Mouse (Mus musculus) forebrain, embryonic 14.5 days (tissue): ENCODE data around the gene Clic5. TPM values are rescaled to one million over a fixed set of nuclear protein-coding genes. Genes with fewer than 3 reads are reported as not detected.
"Not testable (repeated sequence)": the region's sequence is repeated elsewhere in the genome, so short reads cannot be mapped to it uniquely, and the experiment has no call there.

Experiments used
- ATAC-seq: fragments of 200-750 bp; cut with Nextera tagmentation; 2 replicates; pipeline ENCODE4 v1.8.0; 2017; ENCODE audit warnings: mild to moderate bottlenecking, moderate library complexity
- DNase-seq: peaks from one replicate; pipeline ENCODE4 v3.0.0-alpha.2; 2015; ENCODE audit warnings: low spot score
- H3K27ac ChIP-seq: fragments of 300-500 bp; sonication (generic); 2 replicates; pipeline ENCODE4 v1.5.1; 2014; ENCODE audit warnings: low read depth, mild to moderate bottlenecking, control low read depth, low read length, moderate library complexity
- H3K27me3 ChIP-seq: fragments of 300-500 bp; sonication (generic); replicated peaks from 2 replicates; pipeline ENCODE4 v1.6.1; 2014; ENCODE audit warnings: low read length, control low read depth, mixed read lengths; ENCODE audit not compliant: control insufficient read depth, insufficient read depth
- H3K36me3 ChIP-seq: fragments of 300-500 bp; sonication (generic); 2 replicates; pipeline ENCODE4 v1.6.1; 2014; ENCODE audit warnings: low read length, control low read depth; ENCODE audit not compliant: control insufficient read depth, insufficient read depth
- H3K4me1 ChIP-seq: fragments of 300-500 bp; sonication (generic); 2 replicates; pipeline ENCODE4 v1.6.1; 2014; ENCODE audit warnings: antibody characterized with exemption, low read length, control low read depth; ENCODE audit not compliant: control insufficient read depth, insufficient read depth
- H3K4me2 ChIP-seq: fragments of 300-500 bp; sonication (generic); 2 replicates; pipeline ENCODE4 v1.6.1; 2014; ENCODE audit warnings: mild to moderate bottlenecking, control low read depth, low read length
- H3K4me3 ChIP-seq: fragments of 300-500 bp; sonication (generic); 2 replicates; pipeline ENCODE4 v1.5.1; 2014; ENCODE audit warnings: low read depth, low read length, control low read depth
- H3K9ac ChIP-seq: fragments of 300-500 bp; sonication (generic); 2 replicates; pipeline ENCODE4 v1.6.1; 2014; ENCODE audit warnings: mild to moderate bottlenecking, low read length, control low read depth, moderate library complexity
- H3K9me3 ChIP-seq: fragments of 300-500 bp; sonication (generic); replicated peaks from 2 replicates; pipeline ENCODE4 v1.6.1; 2016; ENCODE audit warnings: low read length, control low read depth, mixed read lengths; ENCODE audit not compliant: control insufficient read depth
- WGBS: fragments of 180-500 bp; shearing (Covaris S2); extraction: QIAGEN DNeasy Blood & Tissue Kit; methylation state at CpG from one replicate; pipeline ENCODE4 v1.1.7; 2014; 5-methylcytosine and 5-hydroxymethylcytosine counted together
- polyA plus RNA-seq: library from polyadenylated mRNA; unstranded; fragments of >200 nt; fragmentation: Nextera tagmentation; extraction: Ambion mirVana; gene quantifications from 2 replicates; pipeline ENCODE4 v1.2.1, GENCODE M21; 2014

Gene Clic5
- polyA plus RNA-seq, 1 experiment from 2014 or later = 0.04 TPM

DNA sequence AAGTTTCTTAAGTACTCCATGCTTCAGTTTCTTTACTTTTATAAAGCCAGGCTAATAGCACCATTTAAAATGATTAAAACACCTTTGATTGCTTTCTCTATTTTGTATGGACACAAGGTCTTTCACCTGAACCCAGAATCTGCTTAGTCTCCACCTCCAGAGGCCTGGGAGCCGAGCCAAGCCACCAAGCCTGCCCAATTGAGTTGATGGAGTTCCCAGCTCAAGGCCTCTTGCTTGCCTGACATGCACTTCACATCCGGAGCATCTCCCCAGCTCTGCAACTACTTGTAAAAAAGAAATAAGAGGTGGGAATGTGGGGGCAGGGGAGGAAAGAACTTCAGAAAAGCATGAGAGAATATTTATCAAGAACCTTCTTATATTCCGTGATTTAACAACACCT is 1.5 kb upstream of the Clic5 start:
- no peak overlapping the region for H3K4me3 ChIP-seq
- H3K27ac ChIP-seq = no peak overlapping the region
- ATAC-seq (no peak), DNase-seq (no peak)
- H3K4me2 ChIP-seq = no peak overlapping the region
- no peak overlapping the region for H3K9ac ChIP-seq
- H3K36me3 ChIP-seq = no peaks in the 10 kb centered on the region
- H3K9me3 ChIP-seq = no peaks in the 10 kb centered on the region
- peaks cover 19% of the 10 kb centered on the region for H3K27me3 ChIP-seq
- 81% methylated on average over 3 of the region's 3 CpGs for WGBS
- no peaks in the 10 kb centered on the region; the same call in 1 of the 2 replicates for H3K4me1 ChIP-seq

GRCm38 (mm10) chr17:44187537-44187936 is 847 bp upstream of the Clic5 start:
- not testable (repeated sequence) for H3K9ac ChIP-seq, H3K9me3 ChIP-seq, H3K36me3 ChIP-seq, ATAC-seq, H3K4me2 ChIP-seq, H3K4me3 ChIP-seq, DNase-seq, H3K4me1 ChIP-seq, H3K27ac ChIP-seq
- H3K27me3 ChIP-seq = peaks cover 19% of the 10 kb centered on the region

DNA sequence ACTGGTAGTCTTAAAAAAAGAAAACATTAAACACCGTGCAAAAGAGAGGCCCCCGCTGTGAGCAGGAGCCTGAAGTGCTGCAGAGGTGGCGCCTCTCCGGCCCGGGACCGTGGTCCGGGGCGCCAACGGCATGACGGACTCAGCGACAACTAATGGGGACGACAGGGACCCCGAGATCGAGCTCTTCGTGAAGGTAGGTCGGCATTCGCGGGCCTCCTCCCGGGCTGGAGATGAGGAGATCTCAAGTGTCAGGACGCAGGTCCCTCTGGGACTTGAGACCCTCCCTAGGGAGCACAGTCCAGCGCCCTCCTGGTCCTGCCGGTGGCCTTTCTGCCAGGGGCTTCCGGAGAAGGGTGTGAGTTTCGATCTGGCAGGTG is 373 bp downstream of the Clic5 start:
- no peaks in the 10 kb centered on the region for H3K36me3 ChIP-seq
- peak overlapping the region; percentile 69 for H3K4me2 ChIP-seq
- peaks cover 19% of the 10 kb centered on the region for H3K27me3 ChIP-seq
- DNase-seq (no peak), ATAC-seq (no peak)
- no peaks in the 10 kb centered on the region; the same call in 1 of the 2 replicates for H3K4me1 ChIP-seq
- WGBS = 1% methylated on average over 23 of the region's 24 CpGs
- no peak overlapping the region for H3K27ac ChIP-seq
- peak overlapping the region; percentile 47; the same call in 1 of the 2 replicates for H3K9ac ChIP-seq
- H3K9me3 ChIP-seq = no peaks in the 10 kb centered on the region
- peak overlapping the region; percentile 29 for H3K4me3 ChIP-seq

GRCm38 (mm10) chr17:44189696-44190095 is 1.3 kb downstream of the Clic5 start:
- DNase-seq (peak; percentile 2), ATAC-seq (no peak)
- Histone ChIP-seq H3K9me3 (no peaks in the 10 kb centered on the region), H3K4me3 (no peak overlapping the region), H3K36me3 (no peaks in the 10 kb centered on the region), H3K27me3 (peaks cover 19% of the 10 kb centered on the region), H3K4me2 (peak overlapping the region; percentile 28; the same call in 1 of the 2 replicates), H3K27ac (no peak overlapping the region), H3K9ac (no peak overlapping the region), H3K4me1 (no peaks in the 10 kb centered on the region; the same call in 1 of the 2 replicates)
- WGBS = 2% methylated on average over 11 of the region's 11 CpGs

- no peak overlapping the region for H3K4me2 ChIP-seq
- DNase-seq (no peak), ATAC-seq (no peak)
- H3K36me3 ChIP-seq = no peaks in the 10 kb centered on the region
- no peaks in the 10 kb centered on the region; the same call in 1 of the 2 replicates for H3K4me1 ChIP-seq
- 41% methylated on average over 7 of the region's 7 CpGs for WGBS
- H3K9ac ChIP-seq = no peak overlapping the region
- H3K27me3 ChIP-seq = peaks cover 19% of the 10 kb centered on the region
- H3K27ac ChIP-seq = no peak overlapping the region
- H3K9me3 ChIP-seq = no peaks in the 10 kb centered on the region
- H3K4me3 ChIP-seq = no peak overlapping the region
Measured at GRCm38 (mm10) chr17:44190246-44190645, 1.9 kb downstream of the Clic5 start.

- Histone ChIP-seq H3K27ac (no peak overlapping the region), H3K4me1 (no peaks in the 10 kb centered on the region; the same call in 1 of the 2 replicates), H3K4me2 (no peak overlapping the region), H3K9me3 (no peaks in the 10 kb centered on the region), H3K27me3 (peaks cover 19% of the 10 kb centered on the region), H3K9ac (no peak overlapping the region), H3K36me3 (no peaks in the 10 kb centered on the region), H3K4me3 (no peak overlapping the region)
- no peak for DNase-seq
- WGBS = 87% methylated on average over 3 of the region's 3 CpGs
- ATAC-seq = no peak
Measured at GRCm38 (mm10) chr17:44192981-44193380, 4.6 kb downstream of the Clic5 start.

GRCm38 (mm10) chr17:44199158-44199557 is 10.8 kb downstream of the Clic5 start:
- Histone ChIP-seq H3K9ac (no peak overlapping the region), H3K27me3 (no peaks in the 10 kb centered on the region), H3K27ac (no peak overlapping the region), H3K36me3 (no peaks in the 10 kb centered on the region), H3K4me3 (no peak overlapping the region), H3K4me2 (no peak overlapping the region), H3K9me3 (no peaks in the 10 kb centered on the region), H3K4me1 (no peaks in the 10 kb centered on the region)
- 78% methylated on average over 4 of the region's 4 CpGs for WGBS
- ATAC-seq = no peak
- no peak for DNase-seq

GRCm38 (mm10) chr17:44202952-44203351 is 14.6 kb downstream of the Clic5 start:
- Histone ChIP-seq H3K4me2 (no peak overlapping the region), H3K9me3 (no peaks in the 10 kb centered on the region), H3K27ac (no peak overlapping the region), H3K4me3 (no peak overlapping the region), H3K27me3 (no peaks in the 10 kb centered on the region), H3K36me3 (no peaks in the 10 kb centered on the region), H3K9ac (no peak overlapping the region), H3K4me1 (no peaks in the 10 kb centered on the region)
- ATAC-seq (no peak), DNase-seq (no peak)
- 91% methylated on average over 5 of the region's 5 CpGs for WGBS

DNA sequence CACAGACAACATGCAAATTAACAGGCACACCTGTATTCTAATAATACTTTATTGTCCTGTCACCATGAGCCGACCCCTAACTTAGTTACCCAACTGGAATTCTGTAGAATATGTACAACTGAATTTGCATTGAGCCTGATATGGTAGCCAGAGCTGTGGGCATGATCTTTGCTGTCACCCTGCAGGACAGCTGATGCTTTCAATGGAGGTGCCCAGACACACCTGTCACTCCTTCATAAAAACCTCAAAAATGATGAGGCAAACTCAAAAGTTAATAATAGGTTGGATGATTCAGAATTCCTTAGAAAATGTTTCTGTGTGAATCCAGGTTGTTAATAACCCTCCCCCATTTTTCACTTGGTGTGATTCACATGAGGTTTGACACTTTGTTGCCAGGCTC is 16.4 kb downstream of the Clic5 start:
- no peaks in the 10 kb centered on the region for H3K27me3 ChIP-seq
- no peaks in the 10 kb centered on the region for H3K36me3 ChIP-seq
- no peaks in the 10 kb centered on the region for H3K9me3 ChIP-seq
- H3K4me2 ChIP-seq = no peak overlapping the region
- no peak overlapping the region for H3K9ac ChIP-seq
- no peak overlapping the region for H3K27ac ChIP-seq
- WGBS = 83% methylated on average over 1 of the region's 1 CpGs
- H3K4me3 ChIP-seq = no peak overlapping the region
- no peaks in the 10 kb centered on the region for H3K4me1 ChIP-seq
- DNase-seq = no peak
- ATAC-seq = no peak
